Mouse (Mus musculus) C3H10T1/2 (cell line): ENCODE results near the gene Ppt1. TPM values are rescaled to one million over a fixed set of nuclear protein-coding genes. Genes with fewer than 3 reads are reported as not detected.

Source experiments
- polyA plus RNA-seq, 2 experiments: library from polyadenylated mRNA; unstranded; fragments of >200 nt; fragmentation: generic; extraction: Trizol; gene quantifications; one replicate each; pipeline ENCODE4 v1.2.1; 2012; ENCODE audit warnings: missing spikeins in 2 of 2

Ppt1 gene
- 10 to 100 TPM; 12.7 to 54.2 TPM for polyA plus RNA-seq

DNA sequence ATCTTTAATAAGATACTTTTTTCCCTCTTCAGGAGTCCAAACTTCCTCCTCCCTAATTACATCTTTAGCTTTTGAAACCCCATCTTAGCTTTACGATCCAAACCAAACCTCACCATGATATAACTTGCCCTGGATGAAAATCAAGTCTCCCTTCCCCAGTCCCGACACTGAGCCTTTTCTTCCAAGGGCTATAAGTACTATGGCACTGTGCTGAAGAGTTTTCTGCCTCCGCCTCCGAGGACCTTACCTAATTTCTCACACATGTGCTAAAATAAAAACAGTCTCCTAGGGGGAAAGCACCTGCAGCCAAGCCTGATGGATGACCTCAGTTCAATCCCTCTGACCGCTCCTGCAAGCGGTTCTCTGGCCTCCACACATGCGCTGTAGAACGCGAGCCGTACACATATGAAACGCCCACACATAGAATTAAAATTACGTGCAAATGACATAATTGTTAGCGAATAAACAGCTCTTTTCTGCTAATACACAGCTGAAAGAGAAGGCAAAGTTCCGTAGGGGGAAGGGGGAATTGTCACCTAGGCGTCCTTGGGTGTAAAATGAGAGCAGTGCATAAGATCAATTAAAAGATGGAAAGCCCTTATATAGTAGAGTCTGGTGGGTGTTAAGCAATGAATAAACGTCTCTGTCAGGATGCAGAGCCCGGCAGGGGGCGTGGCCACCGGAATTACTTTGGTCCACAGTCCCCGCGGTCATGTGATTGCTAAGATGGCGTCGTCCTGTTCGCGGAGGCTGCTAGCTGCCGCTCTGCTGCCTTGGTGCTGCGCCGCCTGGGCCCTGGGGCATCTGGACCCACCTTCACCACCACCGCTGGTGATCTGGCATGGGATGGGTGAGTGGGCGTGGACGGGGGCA lies at the start of gene Ppt1:
Gene Ppt1 (plus strand): TSS at position 713 of the 873 bp plus-strand sequence.

DNA sequence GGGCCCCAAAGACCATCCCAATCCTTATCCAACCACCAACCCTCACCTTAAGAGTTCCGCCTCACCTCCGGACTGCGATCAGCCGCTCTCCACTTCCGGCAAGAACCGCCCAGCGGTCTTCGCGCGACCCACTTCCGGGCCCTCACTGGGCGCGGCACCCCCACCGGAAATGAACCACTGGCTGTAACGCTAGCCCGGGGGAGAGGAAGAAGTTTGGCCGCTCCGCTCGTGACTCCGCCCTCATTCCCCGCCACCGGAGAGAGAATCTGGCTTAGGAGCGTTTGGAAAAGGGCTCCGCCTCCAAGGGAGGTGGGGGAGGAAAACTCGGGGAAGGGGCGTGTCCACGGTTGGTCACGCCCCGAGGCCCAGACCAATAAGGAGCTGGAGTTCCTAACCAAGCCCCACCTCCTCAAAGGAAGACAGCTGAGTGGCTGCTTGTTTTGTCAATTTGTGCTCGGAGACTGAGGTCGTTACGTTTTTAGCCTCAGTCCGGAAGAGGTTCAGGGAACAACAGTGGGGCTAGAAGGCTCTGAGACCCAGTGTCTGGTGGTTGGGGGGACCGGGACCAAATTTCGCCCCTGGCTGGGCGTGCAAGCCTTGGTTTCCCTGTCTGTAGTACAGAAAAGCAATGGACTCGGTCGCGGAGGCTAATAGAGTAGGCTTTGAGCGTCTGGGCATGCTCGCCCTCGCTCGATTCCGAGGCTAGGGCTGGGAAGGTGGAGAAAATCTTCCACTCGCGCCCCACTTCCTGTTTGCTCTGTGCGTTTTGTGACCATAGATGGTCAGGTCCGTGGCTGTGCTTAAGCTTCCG lies 49.9 kb downstream of the Ppt1 start, which contains the start of gene Cap1:
Gene Cap1 (minus strand): TSS at position 289 of the 811 bp plus-strand sequence.

Other genes starting within 250 kb of the Ppt1 start
- not detected for gene 9530002B09Rik, start 147.0 kb upstream of the Ppt1 start, polyA plus RNA-seq
- 100 to 1,000 TPM in 1 of 2 experiments, 10 to 100 TPM in 1; 61.7 to 195 TPM for gene Cap1, start 49.8 kb downstream of the Ppt1 start, polyA plus RNA-seq
- under 1 TPM in 1 of 2 experiments, not detected in 1; 0.02 TPM for gene Mfsd2a, start 124.9 kb downstream of the Ppt1 start, polyA plus RNA-seq
- gene Mycl, start 159.4 kb downstream of the Ppt1 start, polyA plus RNA-seq = under 1 TPM; 0.17 to 0.43 TPM
- 1 to 10 TPM; 1.3 to 7.9 TPM for gene Trit1, start 180.4 kb downstream of the Ppt1 start, polyA plus RNA-seq